Mouse (Mus musculus) lung, adult 2 months (tissue): Measurements from ENCODE around the gene Zfr2. TPM values are rescaled to one million over a fixed set of nuclear protein-coding genes. Genes with fewer than 3 reads are reported as not detected.

Source experiments
- DNase-seq: peaks from one replicate; pipeline ENCODE4 v3.0.0; 2022
- H3K4me1 ChIP-seq: fragments of 200-500 bp; 2 replicates; pipeline ENCODE4 v1.6.1; 2011; ENCODE audit warnings: low read length; ENCODE audit not compliant: control insufficient read depth, insufficient read depth
- H3K4me3 ChIP-seq: fragments of 200-500 bp; replicated peaks from 2 replicates; pipeline ENCODE3; 2011; ENCODE audit warnings: low read depth, mild to moderate bottlenecking, control low read depth, low read length; ENCODE audit errors: extremely low read depth
- CTCF ChIP-seq: fragments of 200-500 bp; IDR thresholded peaks from 2 replicates; pipeline ENCODE4 v1.5.1; 2011; ENCODE audit warnings: mild to moderate bottlenecking, low read length, control low read depth; ENCODE audit not compliant: insufficient read depth
- POLR2A ChIP-seq: fragments of 200-500 bp; IDR thresholded peaks from 2 replicates; pipeline ENCODE4 v1.6.1; 2011; ENCODE audit warnings: low read depth, mild to moderate bottlenecking, control low read depth, low read length, borderline replicate concordance; ENCODE audit errors: extremely low read depth
- WGBS: fragments of 180-500 bp; shearing (Covaris S2); methylation state at CpG from one replicate; pipeline ENCODE4 v1.1.7; 2018; 5-methylcytosine and 5-hydroxymethylcytosine counted together
- polyA plus RNA-seq: library from polyadenylated mRNA; depleted of rRNA; stranded (reverse); fragments of >200 nt; gene quantifications from 2 replicates; pipeline ENCODE4 v1.2.3, GENCODE M21; 2012; rRNA removed

The Zfr2 gene
- polyA plus RNA-seq, 1 experiment: 10.0 TPM

GRCm38 (mm10) chr10:81300352-81300907 lies 67.5 kb downstream of the Zfr2 start:
- no peak overlapping the region for H3K4me3 ChIP-seq
- H3K4me1 ChIP-seq: peaks cover 50% of the 10 kb centered on the region
- TF ChIP-seq CTCF: no peak
- TF ChIP-seq POLR2A: no peak
- DNase-seq: no peak
- WGBS: 80% methylated on average over 9 of the region's 9 CpGs

GRCm38 (mm10) chr10:81301321-81301720 lies 68.4 kb downstream of the Zfr2 start:
- no peak for DNase-seq
- TF ChIP-seq POLR2A: no peak
- TF ChIP-seq CTCF: no peak
- Histone ChIP-seq H3K4me1 (peaks cover 50% of the 10 kb centered on the region), H3K4me3 (no peak overlapping the region)
- 70% methylated on average over 9 of the region's 9 CpGs for WGBS

Other genes with a start within 250 kb of the Zfr2 start
- 2.6 and 3.0 TPM in 2 replicates for gene Gng7, start 218.2 kb upstream of the Zfr2 start, polyA plus RNA-seq
- 0.03 TPM in 1 of 2 replicates, not detected in the other for gene Diras1, start 207.5 kb upstream of the Zfr2 start, polyA plus RNA-seq
- 44.2 and 46.9 TPM in 2 replicates for gene Slc39a3, start 195.7 kb upstream of the Zfr2 start, polyA plus RNA-seq
- 182 and 183 TPM in 2 replicates for gene Sgta, start 173.0 kb upstream of the Zfr2 start, polyA plus RNA-seq
- gene Thop1, start 163.1 kb upstream of the Zfr2 start, polyA plus RNA-seq: 31.7 and 59.6 TPM in 2 replicates
- 0.15 and 0.47 TPM in 2 replicates for gene Creb3l3, start 134.3 kb upstream of the Zfr2 start, polyA plus RNA-seq
- gene Map2k2, start 127.2 kb upstream of the Zfr2 start, polyA plus RNA-seq: 147 and 176 TPM in 2 replicates
- gene Zbtb7a, start 97.9 kb upstream of the Zfr2 start, polyA plus RNA-seq: 66.7 and 83.6 TPM in 2 replicates
- gene Pias4, start 65.2 kb upstream of the Zfr2 start, polyA plus RNA-seq: 33.0 and 40.0 TPM in 2 replicates
- 1,377 and 1,420 TPM in 2 replicates for gene Eef2, start 56.5 kb upstream of the Zfr2 start, polyA plus RNA-seq
- gene Dapk3, start 50.1 kb upstream of the Zfr2 start, polyA plus RNA-seq: 70.4 and 73.5 TPM in 2 replicates
- not detected in 2 replicates for gene 4930442H23Rik, start 49.3 kb upstream of the Zfr2 start, polyA plus RNA-seq
- 0.28 and 0.59 TPM in 2 replicates for gene Nmrk2, start 31.1 kb upstream of the Zfr2 start, polyA plus RNA-seq
- gene Atcay, start 2.3 kb upstream of the Zfr2 start, polyA plus RNA-seq: 0.08 and 0.20 TPM in 2 replicates
- gene Matk, start 19.8 kb downstream of the Zfr2 start, polyA plus RNA-seq: 2.7 and 3.3 TPM in 2 replicates
- gene Mrpl54, start 33.8 kb downstream of the Zfr2 start, polyA plus RNA-seq: 60.1 and 87.9 TPM in 2 replicates
- 86.4 and 104 TPM in 2 replicates for gene Apba3, start 33.8 kb downstream of the Zfr2 start, polyA plus RNA-seq
- 27.6 and 27.7 TPM in 2 replicates for gene Tjp3, start 58.4 kb downstream of the Zfr2 start, polyA plus RNA-seq
- 103 and 104 TPM in 2 replicates for gene Pip5k1c, start 59.8 kb downstream of the Zfr2 start, polyA plus RNA-seq
- 30.5 and 36.7 TPM in 2 replicates for gene Cactin, start 87.9 kb downstream of the Zfr2 start, polyA plus RNA-seq
- 39.9 and 44.0 TPM in 2 replicates for gene Tbxa2r, start 95.6 kb downstream of the Zfr2 start, polyA plus RNA-seq
- 10.3 and 11.2 TPM in 2 replicates for gene Gipc3, start 110.1 kb downstream of the Zfr2 start, polyA plus RNA-seq
- gene Hmg20b, start 117.3 kb downstream of the Zfr2 start, polyA plus RNA-seq: 106 and 134 TPM in 2 replicates
- 33.3 and 39.9 TPM in 2 replicates for gene Mfsd12, start 124.3 kb downstream of the Zfr2 start, polyA plus RNA-seq
- gene 4930404N11Rik, start 132.7 kb downstream of the Zfr2 start, polyA plus RNA-seq: 21.9 and 25.8 TPM in 2 replicates
- 59.3 and 61.8 TPM in 2 replicates for gene Fzr1, start 145.4 kb downstream of the Zfr2 start, polyA plus RNA-seq
- gene Dohh, start 151.3 kb downstream of the Zfr2 start, polyA plus RNA-seq: 79.2 and 83.4 TPM in 2 replicates
- gene Gm48551, start 151.3 kb downstream of the Zfr2 start, polyA plus RNA-seq: 3.7 and 6.3 TPM in 2 replicates
- gene Gm48552, start 155.8 kb downstream of the Zfr2 start, polyA plus RNA-seq: 3.6 and 5.9 TPM in 2 replicates
- 8.8 and 10.1 TPM in 2 replicates for gene Smim24, start 159.9 kb downstream of the Zfr2 start, polyA plus RNA-seq
- gene Nfic, start 222.5 kb downstream of the Zfr2 start, polyA plus RNA-seq: 89.6 and 103 TPM in 2 replicates
- gene Celf5, start 249.6 kb downstream of the Zfr2 start, polyA plus RNA-seq: 0.92 and 1.1 TPM in 2 replicates